Mouse (Mus musculus) heart, postnatal 25 days (tissue): Measurements from ENCODE around the gene 1700028P14Rik. TPM values are rescaled to one million over a fixed set of nuclear protein-coding genes. Genes with fewer than 3 reads are reported as not detected.
"Not testable (repeated sequence)": the region's sequence is repeated elsewhere in the genome, so short reads cannot be mapped to it uniquely, and the experiment has no call there.

ENCODE experiments used
- DNase-seq: peaks from one replicate; pipeline ENCODE4 v3.0.0; 2022; ENCODE audit warnings: low spot score
- intact Hi-C: fragments of 180-260 bp; cut with DNase I; formaldehyde crosslinking; loops from one replicate; pipeline ENCODE4 v1.15.1; 2025
- total RNA-seq, 2 experiments: library from RNA; stranded (reverse); gene quantifications; 2 replicates each; pipeline ENCODE4 v1.2.3; 2021

1700028P14Rik gene
- not detected for total RNA-seq

DNA sequence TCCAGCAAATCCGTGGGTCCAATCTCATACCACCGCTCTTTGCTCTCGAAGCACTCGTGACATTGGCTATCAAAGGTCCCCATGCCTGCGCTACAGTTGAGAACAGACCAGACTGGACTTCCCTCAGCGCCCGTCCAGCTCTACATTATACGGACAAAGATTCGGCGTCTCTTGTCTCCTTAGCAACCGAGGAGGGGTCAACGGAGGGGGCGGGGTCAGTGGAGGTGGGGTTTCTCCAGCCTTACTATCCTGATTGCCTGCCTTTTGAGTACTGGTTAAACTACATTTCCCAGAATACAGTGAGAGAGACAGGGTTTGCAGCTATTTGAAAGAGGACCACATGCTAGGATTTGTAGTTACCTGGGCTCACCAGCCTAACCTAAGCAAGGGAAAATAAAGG, at the start of gene 1700028P14Rik:
Gene 1700028P14Rik (minus strand): TSS at position 169 of the 400 bp plus-strand sequence.
- intact Hi-C loops = no loop called here
- DNase-seq = peak; percentile 7

DNA sequence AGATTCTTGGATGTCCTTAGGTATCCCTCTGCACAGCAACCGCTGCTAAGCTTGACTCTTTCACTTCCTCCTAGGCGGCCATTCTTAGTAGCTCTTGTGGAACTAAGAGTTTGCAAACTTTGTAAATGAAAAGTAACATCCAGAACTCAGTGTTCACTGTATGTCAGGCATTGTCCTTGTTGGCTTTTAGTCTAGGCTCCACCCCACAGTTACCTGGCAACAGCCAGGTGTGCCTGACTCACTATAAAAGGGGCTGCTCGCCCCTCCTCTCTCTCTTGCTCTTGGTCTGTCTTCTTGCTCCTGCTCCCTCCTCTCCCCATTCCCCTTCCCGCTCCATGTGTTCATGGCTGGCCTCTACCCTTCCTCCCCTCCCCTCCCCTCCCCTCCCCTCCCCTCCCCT, 46.5 kb upstream of the 1700028P14Rik start:
- no peak for DNase-seq
- intact Hi-C loops = no loop called here

DNA sequence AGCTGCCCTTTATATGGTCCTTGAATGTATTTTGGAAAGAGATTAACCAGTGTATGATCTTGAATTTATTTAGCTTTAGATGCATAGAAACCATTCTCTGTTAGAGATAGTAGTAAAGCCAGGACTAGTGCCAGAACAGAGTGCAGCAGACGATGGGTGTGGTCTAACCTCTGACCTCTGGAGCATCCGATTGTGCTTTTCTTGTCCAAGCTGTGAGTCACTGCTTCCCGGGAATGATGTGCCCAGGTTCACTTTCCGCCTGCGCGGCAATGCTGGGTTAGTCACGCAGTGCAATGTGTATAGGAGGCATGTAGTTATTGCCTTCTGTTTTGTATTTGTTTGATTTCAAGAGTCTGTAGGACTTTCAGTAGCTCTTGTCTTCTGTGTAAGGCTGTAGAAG, 45.8 kb upstream of the 1700028P14Rik start:
- peak; percentile 8 for DNase-seq
- intact Hi-C loops = no loop called here

DNA sequence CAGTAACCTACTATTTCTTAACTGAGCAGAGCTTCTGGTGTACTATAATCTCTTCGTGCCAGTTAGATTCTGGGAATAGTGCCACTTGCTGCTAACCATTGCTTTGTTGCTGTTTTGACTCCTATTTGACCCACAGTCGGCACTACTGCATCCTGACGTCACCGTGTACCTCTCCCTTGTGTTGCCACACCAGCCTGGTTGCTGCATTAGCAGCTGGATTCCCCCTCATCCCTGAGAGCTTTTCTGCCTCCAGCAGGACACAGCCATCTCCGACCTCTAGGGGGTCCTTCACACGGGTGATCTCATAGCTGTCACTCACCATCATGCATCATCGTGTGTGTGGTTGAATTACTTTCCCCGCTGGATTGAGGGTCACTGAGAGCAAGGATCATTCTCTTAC, 45.2 kb upstream of the 1700028P14Rik start:
- intact Hi-C loops = no loop called here
- peak; percentile 21 for DNase-seq

DNA sequence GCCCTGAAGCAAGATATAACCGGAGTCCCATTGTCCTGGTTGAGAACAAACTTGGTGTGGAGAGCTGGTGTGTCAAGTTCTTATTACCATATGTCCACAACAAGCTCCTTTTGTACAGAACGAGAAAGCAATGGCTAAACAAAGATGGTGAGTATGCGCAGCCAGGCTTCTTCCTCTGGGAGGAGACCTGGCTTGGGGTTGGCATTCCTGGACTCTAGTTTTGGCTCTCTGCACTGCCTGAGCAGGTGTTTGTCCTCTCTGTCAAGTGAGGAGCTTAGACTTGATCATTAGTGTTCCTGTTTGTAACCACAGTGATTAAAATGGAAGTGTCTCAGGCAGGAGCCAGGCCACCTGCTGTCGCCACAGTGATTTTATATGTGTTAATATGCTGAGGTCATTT, 41.7 kb upstream of the 1700028P14Rik start:
- DNase-seq = peak; percentile 38
- intact Hi-C loops = no loop called here

DNA sequence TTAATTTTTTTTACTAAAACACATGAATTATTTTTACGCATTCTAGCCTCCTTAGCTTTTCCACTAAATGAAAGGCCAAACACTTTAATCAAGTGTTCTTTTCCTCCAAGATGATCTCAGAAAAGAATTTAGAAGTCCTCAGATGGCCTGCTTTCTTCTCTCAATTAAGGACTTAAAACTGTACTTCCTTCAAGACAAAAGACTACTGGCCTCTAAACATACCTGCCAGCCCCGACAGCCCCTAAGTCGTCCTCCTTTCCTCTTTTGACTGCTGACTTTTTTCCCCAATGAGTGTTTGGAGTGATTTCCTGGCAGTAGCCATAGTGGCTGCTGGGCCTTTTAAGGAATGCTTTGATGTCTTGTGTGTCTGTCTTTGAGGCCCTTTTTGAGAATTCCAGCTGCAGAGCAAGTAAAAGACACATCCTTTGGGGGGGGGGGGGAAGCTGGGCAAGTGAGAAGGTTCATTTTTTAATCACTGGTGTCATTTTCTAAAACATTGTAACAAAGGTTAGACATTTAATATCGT, 35.9 kb upstream of the 1700028P14Rik start:
- intact Hi-C loops = loop anchor here (5.0 to 10.0 kb wide), 2 partner anchors 346 to 594 kb away; partner anchors contain the start of genes Fam189a2 and Fxn

DNA sequence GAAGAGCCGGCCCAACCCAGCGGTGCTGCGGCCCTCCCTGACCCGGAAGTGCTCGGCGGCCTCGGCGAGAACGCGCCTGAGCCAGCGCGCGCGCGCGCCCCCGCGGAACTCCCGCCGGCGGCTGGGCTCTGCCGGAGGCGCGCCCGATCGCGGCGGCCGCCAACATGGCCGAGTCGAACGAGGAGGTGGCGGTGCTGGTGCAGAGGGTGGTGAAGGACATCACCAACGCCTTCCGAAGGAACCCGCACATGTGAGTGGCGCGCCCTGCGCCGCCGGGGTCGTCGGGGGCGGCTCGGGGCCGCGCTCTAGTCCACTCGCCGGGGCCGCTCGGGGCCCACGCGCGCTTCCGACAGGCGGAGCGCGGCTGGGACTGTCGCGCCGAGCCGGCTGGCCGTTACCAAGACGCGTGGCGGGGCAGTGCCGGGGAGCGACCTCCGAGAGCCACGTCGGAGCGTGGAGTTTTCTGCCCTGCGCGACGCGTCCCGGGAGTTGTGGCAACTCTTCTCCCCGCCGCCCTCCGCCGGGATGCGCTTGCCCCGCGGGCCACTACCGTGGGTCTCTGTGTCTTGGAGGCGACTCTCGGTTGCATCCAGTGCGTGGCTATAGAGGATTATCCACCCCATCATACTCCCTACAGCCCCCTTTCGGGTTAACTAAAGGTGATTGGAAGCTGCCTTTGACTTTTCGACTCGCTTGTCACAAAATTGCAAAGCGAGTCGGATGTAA, 34.8 kb upstream of the 1700028P14Rik start, which contains the start of gene Ptar1:
Gene Ptar1 (plus strand): TSS at position 134 of the 726 bp plus-strand sequence.
- peak; percentile 87 for DNase-seq
- intact Hi-C loops = loop anchor here (1.0 to 10.0 kb wide), 3 partner anchors 71 to 595 kb away; partner anchors contain the start of genes Apba1, Fam189a2 and Fxn

More for the DNA sequence above, 35.9 kb upstream of the 1700028P14Rik start:
- DNase-seq = no peak

DNA sequence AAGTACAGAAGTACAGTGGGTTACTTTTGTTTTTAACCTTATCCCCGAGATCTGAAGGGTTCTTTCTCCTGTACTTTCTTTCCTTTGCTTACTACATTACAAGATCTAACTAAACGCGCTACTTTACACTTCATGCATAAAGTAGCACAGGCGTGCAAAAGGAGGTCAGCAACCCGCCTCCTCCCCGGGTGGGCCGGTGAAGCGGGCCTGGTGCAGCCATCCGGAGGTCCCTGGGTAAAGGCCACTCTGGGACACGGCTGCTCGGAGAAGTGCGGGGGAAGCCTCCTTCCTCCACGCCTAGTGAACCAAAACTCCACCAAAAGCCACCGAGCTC, 34.3 kb upstream of the 1700028P14Rik start:
- DNase-seq = no peak
- intact Hi-C loops = loop anchor here (1.0 to 10.0 kb wide), 3 partner anchors 71 to 595 kb away; partner anchors contain the start of genes Apba1, Fam189a2 and Fxn

DNA sequence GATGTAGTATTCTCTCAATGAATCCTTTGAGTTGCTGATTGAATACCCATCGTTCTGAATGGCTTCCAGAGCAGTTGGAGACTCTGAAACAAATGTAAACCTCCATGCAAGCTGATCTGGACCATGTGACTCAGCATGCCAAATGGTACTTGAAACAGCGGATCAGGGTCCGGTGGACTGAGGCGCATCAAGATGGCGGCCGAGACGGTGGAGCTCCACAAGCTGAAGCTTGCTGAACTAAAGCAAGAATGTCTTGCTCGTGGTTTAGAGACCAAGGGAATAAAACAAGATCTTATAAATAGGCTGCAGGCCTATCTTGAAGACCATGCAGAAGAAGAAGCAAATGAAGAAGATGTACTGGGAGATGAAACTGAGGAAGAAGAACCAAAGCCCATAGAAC, 23.0 kb upstream of the 1700028P14Rik start:
- intact Hi-C loops, DNase-seq: not testable (repeated sequence)

DNA sequence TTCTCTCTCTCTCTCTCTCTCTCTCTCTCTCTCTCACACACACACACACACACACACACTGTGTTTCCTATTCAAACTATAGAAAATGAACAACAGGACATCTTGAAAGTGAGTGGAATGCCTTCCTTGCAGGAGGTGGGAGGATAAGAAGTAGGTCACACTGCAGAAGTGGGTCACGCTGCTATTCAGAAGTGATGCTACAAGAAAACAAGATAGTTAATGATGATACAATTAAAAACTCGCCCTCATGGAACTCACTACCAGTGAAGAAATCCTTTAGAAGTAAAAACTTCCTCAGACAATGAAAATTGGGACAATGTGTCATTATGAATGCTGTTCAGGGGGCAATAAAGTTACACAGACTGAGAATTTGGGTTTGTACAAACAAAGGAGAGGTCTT, 20.4 kb upstream of the 1700028P14Rik start:
- no peak for DNase-seq
- intact Hi-C loops = no loop called here

DNA sequence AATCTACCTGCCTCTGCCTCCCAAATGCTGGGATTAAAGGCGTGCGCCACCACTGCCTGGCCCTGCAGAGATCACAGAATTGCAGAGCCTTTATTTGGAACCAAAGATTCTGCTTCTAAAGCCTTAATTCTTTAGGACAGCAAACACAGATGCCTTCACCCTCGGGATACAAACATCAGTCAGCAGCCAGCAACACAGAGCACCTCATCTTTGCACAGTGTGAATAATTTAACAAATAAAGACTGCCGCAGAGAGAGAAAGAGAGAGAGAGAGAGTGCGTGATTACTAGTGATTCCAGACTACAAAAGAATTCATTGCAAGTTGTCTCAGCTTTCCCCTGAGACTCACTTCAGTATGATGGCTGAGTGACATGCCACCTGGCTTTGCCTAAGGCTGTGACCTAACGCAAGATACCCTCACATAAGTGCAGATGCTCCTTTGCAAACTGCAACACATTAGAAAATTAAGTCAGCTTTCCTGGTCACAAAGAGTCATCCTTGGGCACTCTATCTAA, 15.6 kb upstream of the 1700028P14Rik start:
- no peak for DNase-seq
- intact Hi-C loops = no loop called here

DNA sequence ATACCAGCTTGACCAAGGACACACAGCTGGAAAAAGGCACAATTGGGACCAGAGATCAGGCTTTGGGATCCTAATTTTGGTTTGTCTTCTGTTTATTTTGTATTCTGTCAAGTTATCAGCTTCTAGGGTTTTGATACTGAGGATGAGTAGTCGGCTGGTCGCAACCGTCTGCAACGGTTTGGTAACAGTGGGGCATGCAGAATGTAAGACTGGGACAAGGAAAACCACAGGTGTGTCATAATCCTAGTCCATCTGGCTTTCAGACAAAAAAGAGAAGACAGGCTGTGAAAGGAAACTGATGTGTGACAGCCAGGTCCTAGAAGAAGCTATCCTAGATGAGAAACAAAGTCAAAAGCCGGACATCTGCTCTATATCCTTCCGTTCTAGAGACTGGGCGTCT, 11.5 kb upstream of the 1700028P14Rik start:
- no peak for DNase-seq
- intact Hi-C loops = no loop called here

DNA sequence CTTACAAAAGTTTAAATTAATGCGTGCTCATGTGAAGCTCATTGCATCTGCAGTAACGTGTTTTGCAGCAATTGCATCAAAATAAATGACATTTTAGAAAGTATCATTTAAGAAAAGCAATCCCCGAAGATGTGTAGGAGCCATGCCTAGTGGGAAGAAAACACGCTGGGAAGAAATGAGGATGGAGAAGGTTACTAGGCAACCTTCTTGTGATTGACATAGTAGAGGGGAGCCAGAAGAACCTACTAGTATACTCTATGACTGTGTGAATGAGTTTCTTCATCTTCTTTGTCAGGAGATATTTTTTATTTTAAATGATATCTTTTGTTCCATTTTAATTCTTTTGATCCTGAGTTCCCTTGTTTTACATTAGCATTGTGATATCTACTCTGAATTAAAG, 5.7 kb upstream of the 1700028P14Rik start:
- no peak for DNase-seq
- intact Hi-C loops = no loop called here

DNA sequence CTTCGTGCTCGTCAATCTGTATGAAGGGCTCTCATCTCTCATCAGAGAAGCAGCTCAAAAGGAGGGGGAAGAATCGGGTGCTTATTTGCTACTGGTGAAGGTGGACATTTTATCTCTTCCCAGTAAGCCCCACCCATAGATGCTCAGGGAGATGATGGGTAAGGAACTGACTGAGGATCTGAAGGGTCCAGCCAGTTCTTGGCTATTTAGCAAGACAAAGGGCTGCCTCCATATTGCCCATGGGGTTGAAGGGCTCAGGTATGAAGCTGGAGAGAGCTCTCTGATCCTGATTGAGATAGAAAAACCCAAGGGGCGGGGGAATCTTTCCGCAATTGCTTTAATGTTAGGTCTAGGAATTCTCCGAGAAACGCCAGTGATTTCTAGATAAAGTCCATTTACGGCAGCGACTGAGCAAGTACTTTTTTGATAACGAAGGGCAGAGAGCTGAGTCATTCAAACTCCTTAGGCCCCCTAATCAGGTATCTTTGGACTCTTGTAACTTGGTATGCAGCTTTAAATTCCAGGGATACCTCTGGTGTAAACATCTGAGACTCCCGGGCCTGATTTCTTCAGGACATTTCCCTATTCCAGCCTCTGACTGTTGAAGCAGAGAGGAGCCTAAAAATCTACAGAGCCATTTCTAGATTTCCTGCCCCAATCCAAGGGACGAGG, 4.8 kb upstream of the 1700028P14Rik start:
- intact Hi-C loops = no loop called here
- no peak for DNase-seq

DNA sequence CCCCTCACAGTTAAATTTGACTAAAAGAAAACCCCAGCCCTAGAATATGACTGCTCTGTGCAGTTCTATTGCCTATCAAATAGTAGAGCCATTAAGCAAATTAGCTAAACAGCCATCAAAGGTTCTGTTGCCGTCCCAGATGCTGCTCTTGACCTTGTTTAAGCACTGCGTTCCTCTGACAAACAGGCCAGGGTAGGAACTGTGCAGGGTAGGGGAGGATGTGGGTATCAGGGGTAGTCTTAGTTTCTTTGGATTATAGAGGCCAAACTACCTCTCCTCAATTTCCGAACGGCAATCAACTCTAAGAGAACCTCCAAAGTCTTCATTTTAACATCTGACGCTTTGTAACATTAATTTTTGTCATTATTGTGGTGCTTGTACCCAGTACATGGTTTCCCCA, 542 bp upstream of the 1700028P14Rik start:
- DNase-seq = no peak
- intact Hi-C loops = no loop called here

DNA sequence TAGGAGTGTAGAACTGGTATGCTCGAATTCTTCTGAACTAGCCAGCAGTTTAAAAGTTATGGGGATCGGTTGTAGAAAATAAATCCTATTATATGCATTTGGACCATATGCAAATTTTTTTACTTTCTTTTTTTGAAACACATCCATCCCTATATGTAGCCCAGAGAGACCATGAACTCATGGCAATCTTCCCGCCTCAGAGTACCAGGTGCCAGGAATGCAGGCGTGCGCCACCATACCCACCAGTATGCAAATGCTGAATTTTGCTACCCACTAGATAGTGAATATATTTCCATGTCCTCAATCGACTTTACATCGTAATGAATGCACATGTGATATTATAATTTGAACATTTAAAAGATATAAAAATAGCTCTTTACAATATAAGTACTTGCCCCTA, 5.3 kb downstream of the 1700028P14Rik start:
- intact Hi-C loops = no loop called here

DNA sequence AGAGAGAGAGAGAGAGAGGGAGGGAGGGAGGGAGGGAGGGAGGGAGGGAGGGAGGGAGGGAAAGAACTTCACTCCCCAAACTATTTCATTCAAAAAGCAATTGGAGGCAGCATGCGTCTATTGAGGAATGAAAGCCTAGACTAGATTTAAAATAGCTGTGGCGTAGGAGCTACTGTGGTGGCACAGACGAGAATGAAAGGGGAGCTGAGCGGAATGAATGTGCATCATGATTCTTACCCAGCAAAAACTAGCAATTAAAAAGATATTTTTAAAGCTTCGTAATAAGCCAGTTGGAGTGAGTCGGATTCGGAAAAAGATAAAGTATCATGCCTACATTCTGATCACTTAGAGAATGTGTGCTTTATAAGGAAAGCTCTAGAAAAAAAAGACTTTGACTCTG, 7.3 kb downstream of the 1700028P14Rik start:
- DNase-seq = no peak
- intact Hi-C loops = no loop called here

More for the DNA sequence above, 5.3 kb downstream of the 1700028P14Rik start:
- DNase-seq = no peak

DNA sequence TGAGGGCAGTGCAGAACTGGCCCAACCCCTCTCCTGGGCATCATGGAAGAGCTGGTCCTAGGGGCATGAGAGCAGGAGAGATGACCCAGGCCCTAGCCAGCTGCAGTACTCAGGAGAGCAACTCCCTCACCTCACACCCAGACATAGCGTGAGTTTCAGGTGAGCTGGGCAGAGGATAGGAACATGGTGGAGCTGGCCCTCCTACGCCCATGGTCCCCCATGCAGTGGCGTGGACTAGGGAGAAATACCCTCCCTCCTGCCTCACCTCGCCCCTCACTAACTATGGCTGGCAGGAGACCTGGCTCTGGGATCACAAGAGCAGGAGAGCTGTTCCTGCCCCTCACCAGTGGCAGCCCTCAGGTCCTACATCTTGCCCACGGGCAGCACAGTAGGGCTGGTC, 8.8 kb downstream of the 1700028P14Rik start:
- no peak for DNase-seq
- intact Hi-C loops = no loop called here

DNA sequence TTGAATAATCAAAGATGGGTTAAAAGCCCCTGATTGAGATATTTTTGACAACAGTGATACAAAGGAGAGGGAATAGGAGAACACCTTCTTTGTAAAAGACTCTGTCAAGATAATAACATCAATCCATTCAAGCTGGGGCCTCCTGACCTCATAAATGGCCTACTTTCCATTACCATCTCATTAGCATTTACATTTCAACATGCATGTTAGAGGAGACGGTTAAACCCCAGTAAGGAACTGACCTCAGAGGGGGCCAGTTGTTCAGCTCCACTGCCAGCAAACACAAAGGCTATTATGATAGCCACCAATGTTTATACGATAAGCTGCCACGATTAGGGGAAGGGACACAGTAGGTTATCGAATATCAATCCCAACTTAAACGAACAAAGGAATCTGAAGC, 15.8 kb downstream of the 1700028P14Rik start:
- intact Hi-C loops = no loop called here
- no peak for DNase-seq

DNA sequence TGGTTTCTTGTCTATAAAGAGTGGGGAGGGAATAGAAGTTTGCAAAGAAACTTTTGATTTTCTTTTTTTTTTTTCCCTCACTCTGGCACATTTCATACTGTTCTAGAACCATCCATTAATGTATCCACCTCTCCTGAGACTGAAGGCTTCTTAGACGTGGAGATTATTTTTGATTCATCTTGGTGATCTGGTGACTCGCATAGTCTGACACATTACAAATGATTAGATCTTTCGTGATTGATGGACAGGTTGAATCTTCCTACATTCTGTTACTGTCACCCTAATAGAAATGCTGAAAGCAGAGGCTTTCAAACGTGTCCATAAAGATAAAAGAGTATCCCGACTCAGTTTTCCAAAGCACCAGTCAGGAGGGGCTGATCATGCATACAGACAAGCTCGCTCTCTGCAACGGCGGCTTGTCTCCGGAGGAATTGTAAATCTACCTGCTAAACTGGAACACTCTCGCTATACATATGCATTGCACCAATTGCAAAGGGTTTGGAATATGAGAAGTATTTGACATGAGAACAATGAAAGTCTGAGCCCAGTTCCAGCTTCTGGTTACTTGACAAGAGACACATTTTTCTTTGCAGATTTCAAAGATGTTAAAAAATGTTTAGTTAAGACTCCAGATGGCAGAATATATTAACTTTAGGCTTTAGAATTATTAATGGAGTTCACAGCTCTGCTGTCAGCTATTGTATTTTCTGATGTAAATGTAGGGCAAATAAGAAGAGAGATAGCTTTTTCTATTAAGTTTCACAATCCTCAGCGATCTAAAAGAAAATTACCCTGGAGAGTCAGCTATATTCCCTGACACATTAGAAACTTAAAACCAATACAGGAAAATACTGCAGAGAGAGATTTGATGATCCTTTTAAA, 20.8 kb downstream of the 1700028P14Rik start:
- DNase-seq = no peak
- intact Hi-C loops = no loop called here
